Mouse (Mus musculus) T-helper 2 cell (primary cell): ENCODE results near the gene Zfp989.
"Not testable (repeated sequence)": the region's sequence is repeated elsewhere in the genome, so short reads cannot be mapped to it uniquely, and the experiment has no call there.

Experiments
- in situ Hi-C: fragments of 300-600 bp; cut with MboI, MseI; formaldehyde crosslinking; loops from one replicate; pipeline ENCODE4 v1.15.1; 2025; ENCODE audit warnings: high pct_unique_total_duplicates

The Zfp989 gene

DNA sequence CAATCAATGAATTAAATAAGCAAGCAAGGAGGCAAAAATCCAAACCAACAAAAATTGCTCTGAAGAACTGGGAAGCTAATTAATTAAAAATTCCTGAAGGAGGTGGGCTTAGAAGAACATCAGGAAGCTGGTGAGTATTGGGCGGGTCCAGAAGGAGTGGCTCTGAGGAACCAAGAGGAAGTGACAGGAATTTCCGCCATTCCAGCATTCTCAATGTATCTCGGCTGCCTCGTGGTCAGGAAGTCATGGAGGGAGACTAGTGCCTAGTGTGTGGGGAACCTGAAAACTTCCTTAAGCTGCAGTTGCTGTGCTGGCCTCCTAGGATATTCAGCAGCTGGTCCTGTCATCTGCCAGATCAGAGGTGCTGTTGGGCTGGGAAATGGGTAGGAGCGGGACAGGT lies at the start of gene Zfp989:
Gene Zfp989 (plus strand): TSS at position 220 of the 400 bp plus-strand sequence.
- in situ Hi-C loops = loop anchor here (5.0 to 25.0 kb wide), 3 partner anchors 261 to 1534 kb away; no protein-coding TSS in a partner anchor

GRCm38 (mm10) chr4:146932311-146933082 lies 39.3 kb upstream of the Zfp989 start:
- in situ Hi-C loops = loop anchor here (25.0 kb wide), 1 partner anchor 1120 kb away; no protein-coding TSS in a partner anchor

DNA sequence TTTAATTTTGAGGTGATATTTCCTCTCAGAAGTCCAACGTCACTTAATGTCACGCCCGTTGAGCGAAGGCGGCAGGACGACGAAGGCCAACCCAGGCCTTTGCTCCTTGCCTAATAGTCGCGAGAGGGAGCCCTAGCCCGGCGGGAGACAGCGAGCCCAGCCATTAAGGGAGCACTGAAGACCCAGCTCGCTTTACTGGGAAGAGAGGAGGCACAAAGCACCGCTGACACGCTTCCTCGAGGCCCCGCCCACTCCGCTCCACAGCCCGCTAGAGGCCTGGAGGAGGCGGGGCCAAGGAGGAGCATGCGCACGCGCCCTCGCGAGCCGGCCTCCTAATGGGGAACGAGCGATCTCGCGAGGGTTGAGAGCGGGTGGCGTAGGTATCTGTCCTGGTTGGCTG lies 30.1 kb upstream of the Zfp989 start:
- in situ Hi-C loops = loop anchor here (25.0 kb wide), 1 partner anchor 1129 kb away; no protein-coding TSS in a partner anchor

DNA sequence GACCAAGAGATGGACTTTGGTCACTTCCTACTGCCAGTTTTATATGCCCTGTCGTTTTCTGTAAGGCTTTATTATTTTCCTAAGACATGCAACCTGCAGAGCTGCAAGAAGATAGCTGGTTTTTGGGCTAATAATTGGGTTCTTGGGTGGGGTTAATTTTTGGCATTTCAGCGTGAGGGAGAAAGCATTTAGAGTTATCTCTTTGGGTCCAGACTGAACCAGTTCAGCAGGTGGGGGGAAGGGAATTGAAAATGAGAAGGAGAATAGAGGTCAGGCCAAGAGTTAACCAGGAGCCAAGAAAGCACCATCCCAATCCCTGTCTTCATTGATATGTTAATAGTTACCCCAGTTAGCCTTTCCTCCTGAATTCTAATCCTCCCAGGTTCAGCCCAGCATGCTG lies 4.8 kb downstream of the Zfp989 start:
- in situ Hi-C loops = not testable (repeated sequence)

GRCm38 (mm10) chr4:147018400-147018799 lies 46.6 kb downstream of the Zfp989 start:
- in situ Hi-C loops = loop anchor here (5.0 kb wide), 1 partner anchor 521 kb away; no protein-coding TSS in a partner anchor

- in situ Hi-C loops = not testable (repeated sequence)
Observed at GRCm38 (mm10) chr4:147021550-147021949, 49.8 kb downstream of the Zfp989 start, which contains the start of gene Rex2. Gene Rex2, plus strand, starts transcription at chr4:147021850.

DNA sequence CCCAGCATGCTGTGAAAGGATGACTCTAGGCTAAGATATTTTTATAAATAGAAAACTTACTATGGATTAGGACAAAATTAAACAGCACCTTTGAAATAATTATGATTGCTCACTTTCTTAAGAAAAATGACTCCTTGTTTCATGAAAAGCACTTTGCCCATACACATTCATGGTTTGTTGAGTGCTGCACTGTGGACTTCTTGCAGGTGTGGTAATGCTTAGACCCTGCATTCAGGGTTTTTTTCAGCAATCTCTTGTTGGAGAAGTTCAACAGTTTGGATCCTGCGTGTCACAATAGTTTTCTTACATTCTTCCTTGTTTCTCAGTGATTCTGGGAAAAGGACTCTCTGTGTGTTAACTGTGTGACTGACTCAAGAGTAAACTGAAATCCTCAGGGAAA lies 54.6 kb downstream of the Zfp989 start:
- in situ Hi-C loops = not testable (repeated sequence)

DNA sequence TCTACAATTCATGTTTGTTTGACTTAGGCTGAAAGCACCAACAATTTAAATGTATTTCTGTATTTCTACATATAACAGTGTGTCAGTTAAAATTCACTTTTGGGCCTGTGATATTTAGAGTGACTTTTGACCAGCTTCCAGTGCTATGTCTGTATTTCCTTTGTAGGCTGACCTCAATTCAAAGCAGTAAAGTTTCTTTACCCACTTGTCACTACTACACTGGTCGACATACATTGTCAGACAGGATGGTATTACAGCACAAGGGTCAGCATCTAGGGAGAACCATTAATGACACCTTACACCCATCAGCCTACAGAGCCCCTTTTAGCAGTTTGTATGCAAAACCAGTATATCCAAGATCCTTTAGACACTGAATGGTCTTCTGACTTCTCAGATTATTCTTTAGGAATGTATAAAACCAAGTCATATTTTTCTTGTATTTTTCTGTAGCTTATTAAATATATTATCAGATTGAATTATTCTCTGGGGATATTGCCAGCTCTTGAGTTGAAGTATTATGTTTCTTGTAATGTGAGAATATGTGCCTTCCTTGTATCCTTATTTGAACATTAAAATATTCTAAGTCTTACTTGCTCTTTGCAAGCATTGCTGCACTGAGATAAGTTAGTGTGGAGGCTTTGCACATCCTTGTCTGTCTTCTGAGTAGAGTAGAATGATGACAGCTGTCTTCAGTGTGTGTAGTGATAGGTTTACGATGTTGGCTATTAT lies 59.7 kb downstream of the Zfp989 start:
- in situ Hi-C loops = loop anchor here (5.0 kb wide), 2 partner anchors 864 to 1349 kb away; no protein-coding TSS in a partner anchor
